Mouse (Mus musculus): ENCODE results near the gene Hacl1. TPM values are rescaled to one million over a fixed set of nuclear protein-coding genes. Genes with fewer than 3 reads are reported as not detected.

Hacl1 gene
- polyA plus RNA-seq, 1 experiment from 2014 or later = 6.9 TPM

GRCm38 (mm10) chr14:31668326-31668725, 27.2 kb upstream of the Hacl1 start:
- 82% methylated on average over 13 of the region's 13 CpGs for WGBS
- Histone ChIP-seq H3K27ac (peak overlapping the region; percentile 62; the same call in 1 of the 2 replicates), H3K4me2 (replicated peaks) (no peak overlapping the region), H3K36me3 (0 out of 2 replicates have a peak, but pooled peaks cover 9% of the 10 kb centered on the region), H3K27me3 (no peaks in the 10 kb centered on the region), H3K9me3 (replicated peaks) (no peaks in the 10 kb centered on the region), H3K9ac (no peak overlapping the region), H3K4me1 (peaks cover 32% of the 10 kb centered on the region), H3K4me3 (no peak overlapping the region)
- no peak for ATAC-seq (ENCODE audit: low FRiP score)

- no peak overlapping the region for H3K27ac ChIP-seq
- no peaks in the 10 kb centered on the region for H3K27me3 ChIP-seq
- ATAC-seq (ENCODE audit: low FRiP score) = no peak
- 90% methylated on average over 6 of the region's 6 CpGs for WGBS
- H3K9ac ChIP-seq = no peak overlapping the region
- peaks cover 38% of the 10 kb centered on the region for H3K4me1 ChIP-seq
- H3K4me2 ChIP-seq (replicated peaks) = no peak overlapping the region
- H3K4me3 ChIP-seq = no peak overlapping the region
- 0 out of 2 replicates have a peak, but pooled peaks cover 9% of the 10 kb centered on the region for H3K36me3 ChIP-seq
- H3K9me3 ChIP-seq (replicated peaks) = no peaks in the 10 kb centered on the region
These were observed 26.7 kb upstream of the Hacl1 start for GRCm38 (mm10) chr14:31667741-31668140.

DNA sequence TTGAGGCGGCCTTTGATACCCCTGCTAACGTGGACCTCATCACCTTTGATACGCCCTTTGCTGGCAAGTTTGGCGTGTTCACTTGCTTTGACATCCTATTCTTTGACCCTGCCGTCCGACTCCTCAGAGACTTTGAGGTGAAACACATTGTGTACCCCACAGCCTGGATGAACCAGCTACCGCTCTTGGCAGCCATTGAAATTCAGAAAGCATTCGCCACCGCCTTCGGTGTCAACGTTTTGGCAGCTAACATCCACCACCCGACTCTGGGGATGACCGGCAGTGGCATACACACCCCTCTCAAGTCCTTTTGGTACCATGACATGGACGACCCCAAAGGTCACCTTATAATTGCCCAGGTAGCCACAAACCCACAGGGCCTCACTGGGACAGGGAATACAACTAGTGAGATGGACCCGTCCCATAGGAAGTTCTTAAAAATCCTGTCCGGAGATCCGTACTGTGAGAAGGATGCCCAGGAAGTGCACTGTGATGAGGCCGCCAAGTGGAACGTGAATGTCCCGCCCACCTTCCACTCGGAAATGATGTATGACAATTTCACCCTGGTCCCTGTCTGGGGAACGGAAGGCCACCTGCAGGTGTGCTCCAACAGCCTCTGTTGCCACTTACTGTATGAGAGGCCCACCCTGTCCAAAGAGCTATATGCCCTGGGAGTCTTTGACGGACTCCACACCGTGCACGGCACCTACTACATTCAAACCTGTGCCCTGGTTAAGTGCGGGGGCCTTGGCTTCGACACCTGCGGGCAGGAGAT, 26.0 kb upstream of the Hacl1 start:
- H3K27ac ChIP-seq = no peak overlapping the region
- no peak overlapping the region for H3K4me2 ChIP-seq (replicated peaks)
- H3K4me1 ChIP-seq = peaks cover 44% of the 10 kb centered on the region
- H3K9me3 ChIP-seq (replicated peaks) = no peaks in the 10 kb centered on the region
- H3K36me3 ChIP-seq = 0 out of 2 replicates have a peak, but pooled peaks cover 9% of the 10 kb centered on the region
- no peak overlapping the region for H3K9ac ChIP-seq
- ATAC-seq (ENCODE audit: low FRiP score) = no peak
- 95% methylated on average over 28 of the region's 28 CpGs for WGBS
- no peak overlapping the region for H3K4me3 ChIP-seq
- H3K27me3 ChIP-seq = no peaks in the 10 kb centered on the region

GRCm38 (mm10) chr14:31665566-31665940, 24.5 kb upstream of the Hacl1 start:
- H3K36me3 ChIP-seq = 0 out of 2 replicates have a peak, but pooled peaks cover 9% of the 10 kb centered on the region
- H3K4me2 ChIP-seq (replicated peaks) = no peak overlapping the region
- no peaks in the 10 kb centered on the region for H3K27me3 ChIP-seq
- peaks cover 51% of the 10 kb centered on the region for H3K4me1 ChIP-seq
- H3K4me3 ChIP-seq = no peak overlapping the region
- H3K9ac ChIP-seq = no peak overlapping the region
- no peaks in the 10 kb centered on the region for H3K9me3 ChIP-seq (replicated peaks)
- WGBS = 87% methylated on average over 4 of the region's 4 CpGs
- no peak overlapping the region for H3K27ac ChIP-seq
- ATAC-seq (ENCODE audit: low FRiP score) = no peak

DNA sequence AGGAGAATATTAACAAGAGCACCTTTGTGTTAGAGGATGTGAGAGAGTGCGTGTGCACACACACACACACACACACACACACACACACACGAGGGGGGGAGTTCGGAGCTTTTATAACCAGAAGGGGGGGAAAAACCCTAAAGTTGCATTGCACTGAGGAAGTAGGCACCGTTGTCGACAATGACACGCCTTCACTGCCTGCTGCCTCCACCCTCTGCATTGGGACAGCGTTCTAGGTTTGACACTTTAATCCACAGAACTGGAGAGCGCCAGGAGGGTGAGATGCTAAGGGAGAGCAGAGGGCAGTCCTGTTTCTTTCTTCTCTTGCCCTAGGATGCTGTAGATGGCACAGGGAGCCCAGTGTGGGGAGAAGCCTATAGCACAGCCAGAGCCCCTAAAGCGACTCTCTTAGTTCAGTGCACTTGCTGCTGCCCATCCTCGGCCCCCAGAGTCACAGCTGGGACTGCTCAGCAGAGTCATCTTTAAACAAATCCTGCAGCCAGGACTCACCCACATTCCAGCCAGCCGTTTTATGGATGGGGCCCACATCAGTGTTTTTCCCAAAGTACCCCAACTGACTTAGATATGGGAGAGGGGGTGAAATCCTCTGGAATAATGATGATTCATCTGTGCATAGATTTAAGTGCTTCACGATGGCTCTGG, 23.9 kb upstream of the Hacl1 start:
- Histone ChIP-seq H3K9me3 (replicated peaks) (no peaks in the 10 kb centered on the region), H3K36me3 (0 out of 2 replicates have a peak, but pooled peaks cover 9% of the 10 kb centered on the region), H3K4me3 (no peak overlapping the region), H3K4me1 (peaks cover 53% of the 10 kb centered on the region), H3K4me2 (replicated peaks) (no peak overlapping the region), H3K9ac (no peak overlapping the region), H3K27me3 (no peaks in the 10 kb centered on the region), H3K27ac (0 out of 2 replicates have a peak overlapping the region, but pooled peaks have one; percentile 37)
- no peak for ATAC-seq (ENCODE audit: low FRiP score)
- WGBS = 68% methylated on average over 12 of the region's 12 CpGs

DNA sequence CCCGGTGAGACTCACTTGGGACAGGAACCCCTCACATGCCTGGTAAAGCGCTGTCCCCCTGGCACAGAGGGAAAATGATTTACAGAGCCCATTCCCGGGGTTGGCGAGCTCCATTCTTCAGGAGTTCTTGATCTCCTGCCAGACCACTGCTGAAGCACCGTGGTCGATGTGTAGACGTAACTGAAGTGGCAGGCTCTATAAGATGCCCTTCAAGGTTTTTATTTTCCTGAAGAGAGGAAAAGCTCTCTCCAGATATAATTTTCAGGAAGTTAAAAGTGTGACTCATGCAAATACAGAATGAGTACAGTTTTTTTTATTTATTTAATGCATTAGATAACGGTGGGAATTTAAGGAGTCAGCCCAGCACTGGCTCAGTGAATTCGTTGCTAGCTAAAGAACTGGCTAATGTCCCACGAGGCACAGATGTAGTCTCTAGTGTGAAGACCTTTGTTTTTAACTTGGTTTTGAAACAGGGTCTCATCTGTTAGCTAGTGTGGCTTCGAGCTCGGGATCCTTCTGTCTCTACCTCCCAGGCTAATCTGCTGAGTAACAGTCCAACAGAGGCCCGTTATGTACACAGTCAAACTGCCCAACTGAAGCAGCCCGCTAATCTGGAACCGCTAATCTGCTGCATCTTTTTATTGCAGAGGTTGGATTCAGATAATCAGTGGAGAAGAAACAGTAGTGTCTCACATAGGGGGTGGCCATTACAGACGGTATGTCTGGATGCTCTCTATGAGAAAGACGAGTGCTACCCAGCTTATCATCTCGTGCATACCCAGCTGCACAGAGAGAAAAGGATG, 23.2 kb upstream of the Hacl1 start:
- H3K4me1 ChIP-seq = peaks cover 53% of the 10 kb centered on the region
- H3K9me3 ChIP-seq (replicated peaks) = no peaks in the 10 kb centered on the region
- no peak for ATAC-seq (ENCODE audit: low FRiP score)
- H3K9ac ChIP-seq = no peak overlapping the region
- H3K36me3 ChIP-seq = 0 out of 2 replicates have a peak, but pooled peaks cover 9% of the 10 kb centered on the region
- H3K4me2 ChIP-seq (replicated peaks) = no peak overlapping the region
- peak overlapping the region; percentile 97 for H3K27ac ChIP-seq
- 71% methylated on average over 18 of the region's 18 CpGs for WGBS
- H3K27me3 ChIP-seq = no peaks in the 10 kb centered on the region
- H3K4me3 ChIP-seq = no peak overlapping the region

DNA sequence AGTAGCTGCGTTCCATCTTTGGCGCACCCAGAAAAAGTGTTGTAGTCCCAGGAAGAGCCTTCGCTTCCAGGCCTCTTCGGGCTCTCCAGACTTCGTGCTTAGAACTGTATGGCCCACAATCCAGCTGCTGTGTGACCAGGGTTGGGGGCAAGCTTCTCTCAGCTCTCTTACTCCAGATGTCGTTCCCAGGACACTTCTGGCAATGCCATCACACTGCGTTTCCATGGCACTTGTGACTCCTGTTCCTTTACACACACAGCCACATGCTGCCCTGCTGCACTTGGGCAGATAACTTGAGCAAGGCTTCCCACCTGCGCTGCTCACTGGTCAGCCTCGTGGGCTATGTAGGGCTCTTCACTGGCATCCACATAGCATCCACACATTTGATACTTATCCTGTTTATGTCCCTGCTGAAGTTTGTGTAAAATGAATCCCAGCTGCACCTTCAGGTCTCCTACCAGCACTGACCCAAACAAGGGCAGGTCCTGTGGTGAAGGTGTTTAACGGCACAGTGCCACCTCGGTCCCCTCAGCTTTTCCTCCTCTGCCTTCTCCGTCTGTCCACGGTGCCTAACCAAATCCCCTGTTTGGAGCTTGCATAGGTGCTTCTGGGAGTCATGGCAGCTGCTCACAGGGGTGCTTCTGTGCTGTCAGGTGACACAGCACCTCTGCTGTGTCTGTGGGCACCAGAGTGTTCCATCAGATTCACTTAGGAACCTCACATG, 22.5 kb upstream of the Hacl1 start:
- Histone ChIP-seq H3K4me3 (no peak overlapping the region), H3K36me3 (0 out of 2 replicates have a peak, but pooled peaks cover 9% of the 10 kb centered on the region), H3K4me2 (replicated peaks) (no peak overlapping the region), H3K27me3 (no peaks in the 10 kb centered on the region), H3K27ac (peak overlapping the region; percentile 97), H3K9me3 (replicated peaks) (no peaks in the 10 kb centered on the region), H3K9ac (no peak overlapping the region), H3K4me1 (peaks cover 51% of the 10 kb centered on the region)
- 85% methylated on average over 13 of the region's 13 CpGs for WGBS
- ATAC-seq (ENCODE audit: low FRiP score) = no peak

DNA sequence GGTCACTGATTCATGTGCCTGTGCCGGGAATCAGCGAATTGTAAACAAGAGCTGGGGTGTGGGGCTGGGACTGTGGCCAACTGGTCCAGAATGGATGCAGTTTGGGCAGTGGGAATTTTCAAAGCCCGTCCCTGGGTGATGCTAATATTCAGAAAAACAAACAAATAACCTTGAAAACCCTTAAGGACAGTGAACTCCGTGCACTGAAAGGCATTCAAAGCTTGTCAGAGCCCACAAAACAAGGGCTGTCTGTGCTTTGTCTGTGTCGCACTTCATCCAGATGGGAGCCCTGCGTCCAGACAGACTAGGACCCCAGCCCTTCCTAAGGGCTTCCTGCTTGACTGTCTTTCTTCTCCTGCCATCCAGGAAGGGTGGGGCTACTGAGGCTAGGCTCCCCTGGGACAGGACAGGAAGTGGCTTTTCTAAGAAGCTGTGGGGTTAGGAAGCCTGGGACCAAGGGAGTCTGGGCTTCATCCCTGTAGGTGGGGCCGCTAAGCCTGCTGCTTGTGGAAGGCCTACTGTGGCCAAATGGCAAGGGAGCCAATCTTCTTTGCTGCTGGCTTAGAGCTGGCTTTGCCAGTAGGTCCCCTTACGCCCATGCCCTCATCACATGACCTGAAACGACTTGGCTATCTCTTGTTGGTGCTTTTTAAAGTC, 21.6 kb upstream of the Hacl1 start:
- H3K36me3 ChIP-seq = 0 out of 2 replicates have a peak, but pooled peaks cover 9% of the 10 kb centered on the region
- peak overlapping the region; percentile 97 for H3K27ac ChIP-seq
- peak overlapping the region; percentile 38 for H3K4me3 ChIP-seq
- H3K4me2 ChIP-seq (replicated peaks) = peak overlapping the region; percentile 59
- peak; percentile 77 for ATAC-seq (ENCODE audit: low FRiP score)
- H3K4me1 ChIP-seq = peaks cover 51% of the 10 kb centered on the region
- WGBS = 22% methylated on average over 9 of the region's 9 CpGs
- H3K9me3 ChIP-seq (replicated peaks) = no peaks in the 10 kb centered on the region
- no peaks in the 10 kb centered on the region for H3K27me3 ChIP-seq
- H3K9ac ChIP-seq = peak overlapping the region; percentile 64

- Histone ChIP-seq H3K36me3 (0 out of 2 replicates have a peak, but pooled peaks cover 4% of the 10 kb centered on the region), H3K9ac (peak overlapping the region; percentile 64), H3K27me3 (no peaks in the 10 kb centered on the region), H3K4me1 (peaks cover 55% of the 10 kb centered on the region), H3K4me3 (peak overlapping the region; percentile 38), H3K4me2 (replicated peaks) (peak overlapping the region; percentile 59), H3K9me3 (replicated peaks) (no peaks in the 10 kb centered on the region), H3K27ac (peak overlapping the region; percentile 97)
- WGBS = 7% methylated on average over 44 of the region's 44 CpGs
- peak; percentile 92 for ATAC-seq (ENCODE audit: low FRiP score)
These were observed 20.8 kb upstream of the Hacl1 start for GRCm38 (mm10) chr14:31661671-31662554.

DNA sequence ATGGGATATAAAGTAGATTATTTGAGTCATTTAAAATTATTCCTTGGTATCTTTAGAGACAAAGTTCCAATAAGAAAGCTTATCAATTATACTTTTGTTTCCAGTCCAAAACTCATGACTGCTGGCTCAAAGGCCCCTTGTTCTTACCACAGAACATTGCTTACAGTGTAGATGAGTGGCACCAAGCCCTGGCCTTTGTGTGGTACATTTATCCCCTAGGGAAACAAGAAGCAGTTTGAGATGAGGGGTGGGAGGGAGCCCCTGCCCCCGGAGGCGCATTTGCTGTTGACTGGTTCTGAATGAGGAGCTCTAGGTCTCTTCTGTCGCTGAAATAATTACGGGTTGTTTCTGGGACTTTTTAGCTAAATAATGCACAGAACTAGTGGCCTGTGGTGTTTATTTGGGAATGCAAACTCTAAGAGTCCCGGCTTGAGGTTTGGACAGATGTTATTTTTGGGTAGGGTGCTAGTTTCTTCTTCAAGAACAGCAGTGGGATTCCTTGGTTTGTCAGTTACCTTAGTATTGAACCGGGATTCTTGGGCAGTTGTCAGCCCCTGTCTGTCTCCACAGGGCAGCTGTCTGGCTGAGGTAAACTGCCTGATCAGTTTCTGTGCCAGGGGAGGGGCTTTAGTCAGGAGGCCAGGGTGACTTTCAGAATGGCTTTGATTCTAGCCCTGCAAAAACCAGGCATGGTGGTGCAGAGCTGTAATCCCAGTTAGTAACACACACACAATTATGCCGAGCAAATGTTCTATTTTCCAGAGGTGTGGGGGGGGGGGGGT, 19.4 kb upstream of the Hacl1 start:
- 53% methylated on average over 7 of the region's 7 CpGs for WGBS
- Histone ChIP-seq H3K36me3 (no peaks in the 10 kb centered on the region), H3K27me3 (no peaks in the 10 kb centered on the region), H3K9me3 (replicated peaks) (no peaks in the 10 kb centered on the region), H3K9ac (no peak overlapping the region), H3K27ac (peak overlapping the region; percentile 97), H3K4me3 (no peak overlapping the region), H3K4me1 (peaks cover 55% of the 10 kb centered on the region), H3K4me2 (replicated peaks) (no peak overlapping the region)
- ATAC-seq (ENCODE audit: low FRiP score) = no peak

All from hindbrain, embryonic 12.5 days (tissue).